Mouse (Mus musculus) retina, embryonic 14.5 days (tissue): Measurements from ENCODE around the gene Mt4.
"Not testable (repeated sequence)": the region's sequence is repeated elsewhere in the genome, so short reads cannot be mapped to it uniquely, and the experiment has no call there.

Experiments used
- DNase-seq: peaks from one replicate; pipeline ENCODE4 v3.0.0-alpha.2; 2015; ENCODE audit warnings: low spot score

Mt4 gene

DNA sequence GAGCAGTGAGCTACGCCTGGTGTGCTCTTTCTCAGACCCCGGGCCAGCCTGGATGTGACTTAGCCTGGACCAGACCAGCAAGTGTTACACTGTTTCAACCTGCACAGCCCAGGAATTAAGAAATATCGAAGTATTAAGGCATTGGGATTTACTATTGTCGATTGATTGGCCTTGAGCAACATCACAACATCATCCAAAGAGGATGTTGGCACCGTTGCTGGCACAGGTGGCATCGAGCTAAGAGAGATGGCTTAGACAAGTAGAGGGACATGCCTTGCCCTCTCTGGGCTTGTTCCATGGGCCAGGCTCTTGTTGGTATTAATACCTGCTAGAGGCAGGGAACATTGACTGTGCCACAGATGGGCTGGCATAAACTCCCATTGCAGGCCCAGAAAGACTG, 1.4 kb upstream of the Mt4 start:
- DNase-seq, result no peak

DNA sequence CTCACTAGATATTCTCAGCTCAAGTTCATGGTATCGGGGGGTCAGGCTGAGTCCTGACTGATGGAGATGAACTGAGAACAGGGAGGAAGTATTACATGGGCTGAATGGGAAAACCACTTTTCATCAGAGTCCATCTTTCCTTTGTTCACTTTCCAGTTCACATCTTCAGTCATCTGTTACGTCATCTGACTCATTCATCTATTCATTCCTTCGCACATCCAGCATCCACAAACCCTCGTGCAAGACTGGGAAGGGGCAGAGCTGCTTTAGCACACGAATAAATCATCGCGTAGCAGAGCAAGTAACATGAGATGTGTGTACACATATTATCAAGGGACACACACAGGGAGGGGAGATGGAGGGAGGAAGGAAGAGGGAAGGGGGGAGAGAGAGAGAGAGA, 805 bp upstream of the Mt4 start:
- DNase-seq, result no peak

DNA sequence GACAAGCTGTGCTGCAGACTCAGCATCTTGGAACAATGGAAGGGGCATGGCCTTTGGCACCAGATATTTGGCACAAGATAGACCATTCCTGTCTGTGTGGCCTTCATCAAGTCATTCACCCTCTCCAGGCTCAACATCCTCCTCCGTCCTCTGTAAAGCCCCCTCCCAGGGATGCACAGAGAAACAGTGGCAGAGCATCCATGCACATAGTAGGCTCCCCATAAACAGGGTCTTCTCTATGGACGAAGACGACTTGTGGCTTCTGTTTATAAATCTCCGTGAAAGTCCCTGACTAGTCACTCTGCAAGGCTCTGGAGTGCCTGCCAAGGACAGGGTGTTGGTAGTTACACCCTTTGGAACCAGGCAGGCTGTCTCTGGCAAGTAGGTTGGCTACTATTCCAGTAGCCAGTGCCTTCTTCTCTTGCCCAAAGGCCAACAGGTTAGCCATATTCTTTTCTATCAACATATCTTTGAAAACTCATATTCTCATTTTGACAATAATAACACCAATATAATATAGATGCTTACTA, 3.3 kb downstream of the Mt4 start:
- no peak for DNase-seq

DNA sequence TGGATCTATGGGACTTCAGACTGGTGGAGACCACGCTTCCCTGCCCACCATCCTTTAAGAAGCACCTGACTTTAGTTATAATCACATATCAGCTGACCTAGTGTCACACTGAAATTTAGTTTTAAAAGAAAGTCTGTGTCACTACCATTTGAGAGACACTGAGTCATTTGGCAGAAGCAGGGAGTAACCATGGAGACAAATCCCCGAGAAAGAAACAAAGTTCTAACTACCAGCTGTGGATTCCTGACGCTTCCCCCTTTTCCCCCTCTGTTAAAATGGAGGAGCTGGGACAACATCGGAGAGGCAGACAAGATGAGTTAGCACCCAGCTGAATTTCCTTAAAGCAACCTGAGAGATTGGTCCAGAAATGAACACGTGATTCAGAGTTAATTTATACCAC, 11.2 kb downstream of the Mt4 start:
- DNase-seq, result no peak

- no peak for DNase-seq
Observed at GRCm38 (mm10) chr8:94150925-94151324, 13.9 kb downstream of the Mt4 start.

DNA sequence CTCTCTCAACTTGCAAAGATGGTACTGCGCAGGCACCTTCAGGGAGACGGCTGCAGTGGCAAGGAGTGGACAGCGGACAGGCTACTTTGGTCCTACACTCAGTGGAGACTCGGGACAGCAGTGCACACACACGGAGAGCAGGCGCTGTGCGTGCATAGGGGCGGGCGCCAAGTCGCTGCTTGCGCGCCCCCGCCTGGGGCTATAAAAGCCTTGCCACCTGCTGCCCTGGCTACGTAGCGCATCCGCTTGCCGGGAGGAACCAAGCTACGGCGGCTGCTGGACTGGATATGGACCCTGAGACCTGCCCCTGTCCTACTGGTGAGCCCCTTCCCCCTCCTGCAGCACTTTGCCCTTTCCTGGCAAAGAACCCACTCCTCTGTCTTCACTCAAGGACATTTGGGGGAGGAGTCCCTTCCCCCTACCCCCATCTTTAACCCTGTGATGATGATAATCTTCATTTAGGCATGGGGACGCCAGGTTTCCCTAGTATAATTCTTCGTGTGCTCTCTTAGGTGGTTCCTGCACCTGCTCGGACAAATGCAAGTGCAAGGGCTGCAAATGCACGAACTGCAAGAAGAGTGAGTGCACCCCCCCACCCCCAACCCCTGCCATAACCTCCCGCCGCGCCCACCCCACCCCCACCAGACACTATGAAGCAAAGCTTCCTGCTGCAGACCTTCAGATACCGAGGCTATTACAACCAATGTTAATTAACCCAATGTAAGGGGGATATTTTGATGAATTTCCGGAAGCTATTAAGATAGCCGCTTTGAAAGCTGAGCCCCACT, 15.7 kb downstream of the Mt4 start, which contains the start of gene Mt3:
Gene Mt3, plus strand, starts transcription at position 95 of the 788 bp plus-strand sequence.
- peak; percentile 77 for DNase-seq

- no peak for DNase-seq
Observed at GRCm38 (mm10) chr8:94153451-94153850, 16.5 kb downstream of the Mt4 start.

- DNase-seq, result no peak
Observed at GRCm38 (mm10) chr8:94154537-94154936, 17.5 kb downstream of the Mt4 start.

- no peak for DNase-seq
Observed at GRCm38 (mm10) chr8:94156092-94156491, 19.1 kb downstream of the Mt4 start.

- DNase-seq, result not testable (repeated sequence)
Observed at GRCm38 (mm10) chr8:94165772-94166171, 28.8 kb downstream of the Mt4 start.

GRCm38 (mm10) chr8:94167244-94167643, 30.2 kb downstream of the Mt4 start:
- peak; percentile 96 for DNase-seq

DNA sequence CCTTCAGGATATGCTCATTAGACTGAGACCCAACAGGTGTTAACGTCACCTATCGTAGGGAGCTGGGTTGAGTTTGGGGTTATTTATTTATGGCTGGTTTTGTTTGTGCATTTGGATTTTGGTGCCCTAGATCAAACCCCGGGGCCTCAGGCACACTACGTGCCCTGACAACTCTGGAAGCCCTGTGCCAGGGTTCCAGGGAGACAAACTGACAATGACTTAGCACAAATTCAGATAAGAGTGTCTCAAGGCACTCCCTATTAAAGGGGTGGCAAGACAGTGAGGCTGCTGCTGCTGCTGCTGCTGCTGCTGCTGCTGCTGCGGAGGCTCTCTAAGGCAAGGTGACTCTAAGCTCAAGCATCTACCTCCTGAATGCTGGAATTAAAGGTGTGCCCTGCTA, 32.5 kb downstream of the Mt4 start:
- DNase-seq, result no peak

DNA sequence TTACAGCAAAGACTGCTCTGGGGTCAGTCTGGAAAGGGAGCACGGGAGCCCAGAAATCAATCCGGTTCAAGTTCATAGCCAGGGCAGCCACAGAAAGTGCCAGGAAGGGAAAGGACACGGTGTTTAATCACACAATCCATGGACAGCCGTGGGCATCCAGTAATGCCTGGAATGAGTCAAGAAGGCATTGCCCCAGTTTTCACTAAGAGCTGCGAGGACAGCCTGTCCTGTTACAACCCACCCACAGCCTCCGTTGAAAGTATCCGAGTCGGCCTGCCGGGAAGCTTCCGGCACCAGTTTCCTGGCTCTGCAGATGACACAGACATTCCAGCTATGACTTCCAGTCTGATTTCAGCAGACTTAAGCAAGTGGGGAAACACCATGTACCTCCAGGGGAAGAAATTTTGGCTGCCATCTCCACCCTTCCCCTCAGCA, 34.3 kb downstream of the Mt4 start:
- no peak for DNase-seq

DNA sequence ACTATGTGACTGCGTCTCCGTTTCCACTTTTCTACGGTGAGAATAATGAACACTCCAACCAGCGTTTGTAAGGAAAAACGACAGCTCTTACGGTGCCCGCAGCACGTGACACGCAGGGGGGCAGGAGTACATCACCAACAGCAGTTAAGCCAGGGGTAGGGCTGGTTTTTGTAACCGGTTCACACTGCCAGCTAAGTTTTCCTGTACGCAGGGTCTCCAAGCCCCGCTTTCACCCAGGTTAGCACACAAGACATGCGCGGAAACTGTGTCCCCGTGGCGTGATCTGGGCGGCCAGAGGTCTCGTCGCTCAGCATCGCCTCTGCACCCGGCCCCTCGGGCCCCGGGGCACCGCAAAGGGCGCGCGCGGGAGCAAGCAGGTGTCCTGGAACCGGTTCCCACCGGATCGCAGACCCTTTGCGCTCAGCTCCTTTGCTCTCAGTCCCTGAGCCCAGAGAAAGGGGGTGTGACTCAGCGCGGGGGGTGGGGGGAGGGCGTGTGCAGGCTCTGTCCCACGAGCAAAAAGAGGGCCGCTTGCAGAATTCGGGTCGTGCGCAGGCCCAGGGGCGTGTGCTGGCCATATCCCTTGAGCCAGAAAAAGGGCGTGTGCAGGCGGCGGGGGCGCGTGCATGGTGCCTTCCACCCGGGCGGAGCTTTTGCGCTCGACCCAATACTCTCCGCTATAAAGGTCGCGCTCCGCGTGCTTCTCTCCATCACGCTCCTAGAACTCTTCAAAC, 35.2 kb downstream of the Mt4 start, which contains the start of gene Mt2:
Gene Mt2, plus strand, starts transcription at position 590 of the 734 bp plus-strand sequence.
- peak; percentile 51 for DNase-seq

DNA sequence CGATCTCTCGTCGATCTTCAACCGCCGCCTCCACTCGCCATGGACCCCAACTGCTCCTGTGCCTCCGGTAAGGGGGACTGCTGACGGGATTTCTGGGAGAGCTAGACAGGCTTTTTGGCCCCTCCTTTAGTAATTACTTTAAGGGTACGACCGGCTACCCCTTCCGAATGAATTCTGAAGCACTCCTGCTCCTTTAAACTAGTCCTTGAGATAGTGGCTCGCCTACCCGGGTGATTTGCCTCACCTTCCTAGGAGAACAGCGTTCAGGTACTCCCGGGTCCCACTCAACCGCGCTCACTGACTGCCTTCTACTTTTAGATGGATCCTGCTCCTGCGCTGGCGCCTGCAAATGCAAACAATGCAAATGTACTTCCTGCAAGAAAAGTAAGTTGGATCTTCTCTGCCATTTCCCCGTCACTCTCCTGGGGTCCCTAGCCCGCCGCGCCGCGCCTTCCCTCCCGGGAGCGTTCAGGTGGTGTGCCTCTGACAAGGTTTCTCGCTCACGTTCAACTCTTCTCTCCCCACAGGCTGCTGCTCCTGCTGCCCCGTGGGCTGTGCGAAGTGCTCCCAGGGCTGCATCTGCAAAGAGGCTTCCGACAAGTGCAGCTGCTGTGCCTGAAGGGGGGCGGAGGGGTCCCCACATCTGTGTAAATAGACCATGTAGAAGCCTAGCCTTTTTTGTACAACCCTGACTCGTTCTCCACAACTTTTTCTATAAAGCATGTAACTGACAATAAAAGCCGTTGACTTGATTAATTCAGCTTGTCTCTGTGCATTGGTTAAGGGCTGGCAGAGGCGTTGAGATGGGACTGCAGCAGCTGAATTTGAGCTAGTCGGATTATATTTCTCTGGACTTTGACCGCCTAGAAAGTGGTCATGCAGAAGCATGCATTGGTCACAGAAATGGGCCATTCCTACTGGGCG, 36.1 kb downstream of the Mt4 start:
- peak; percentile 31 for DNase-seq

GRCm38 (mm10) chr8:94173848-94174403, 36.9 kb downstream of the Mt4 start:
- no peak for DNase-seq

DNA sequence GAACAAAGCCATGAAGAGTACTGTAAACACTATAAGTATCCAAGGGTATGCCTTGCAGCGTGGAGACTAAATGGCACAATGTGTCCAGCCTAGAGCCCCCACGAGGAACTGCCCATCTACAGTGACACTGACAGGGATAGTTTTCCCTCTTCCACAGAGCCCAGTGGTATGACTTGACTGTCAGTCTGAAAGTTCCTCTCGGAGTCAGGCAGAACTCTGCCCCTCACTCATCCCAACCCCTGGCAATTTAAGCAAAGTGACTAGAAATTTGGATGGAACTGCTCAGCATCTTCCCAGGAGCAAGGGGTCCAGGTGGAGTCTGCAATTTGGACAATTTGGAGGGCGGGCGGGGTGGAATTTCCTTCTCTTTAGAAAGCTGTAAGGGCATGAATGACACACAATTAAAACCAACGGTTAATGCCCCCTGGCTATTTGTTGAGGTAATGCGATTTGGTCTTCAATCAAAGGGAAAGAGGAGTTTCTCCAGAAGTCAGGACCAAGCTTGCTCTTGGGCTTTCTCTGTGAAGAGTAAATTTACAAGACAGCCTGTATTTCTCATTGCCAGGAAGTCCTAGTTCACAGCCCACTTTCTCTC, 37.7 kb downstream of the Mt4 start:
- no peak for DNase-seq

DNA sequence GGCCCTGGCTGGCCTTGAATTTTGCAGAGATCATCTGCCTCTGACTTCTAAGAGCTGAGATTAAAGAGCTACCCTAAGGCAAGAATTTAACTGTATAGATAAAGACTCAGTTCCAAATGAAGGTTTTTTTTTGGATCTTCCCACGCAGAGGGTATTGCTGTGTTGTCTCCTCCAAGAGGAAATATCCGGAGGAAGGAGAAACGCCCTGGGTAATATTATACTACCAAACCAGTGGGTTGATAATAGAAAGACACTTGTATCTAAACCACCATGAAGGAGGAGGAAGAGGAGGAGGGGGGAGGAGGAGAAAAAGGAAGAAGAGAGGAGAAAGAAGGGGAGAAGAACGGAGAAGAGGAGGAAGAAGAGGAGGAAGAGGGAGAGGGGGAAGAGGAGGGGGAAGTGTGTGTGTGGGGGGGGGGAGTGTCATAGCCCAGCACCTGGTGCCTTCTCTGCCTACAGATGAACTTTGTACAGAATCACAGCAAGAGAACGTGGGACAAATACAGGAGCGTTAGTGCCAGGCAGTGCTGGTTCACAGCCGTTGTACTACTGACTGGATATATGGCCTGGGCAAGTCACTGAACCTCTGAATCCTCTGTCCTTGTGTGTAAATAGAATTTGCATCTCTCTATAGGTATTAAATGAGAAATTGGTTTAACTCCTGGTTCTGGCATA, 40.9 kb downstream of the Mt4 start:
- no peak for DNase-seq

DNA sequence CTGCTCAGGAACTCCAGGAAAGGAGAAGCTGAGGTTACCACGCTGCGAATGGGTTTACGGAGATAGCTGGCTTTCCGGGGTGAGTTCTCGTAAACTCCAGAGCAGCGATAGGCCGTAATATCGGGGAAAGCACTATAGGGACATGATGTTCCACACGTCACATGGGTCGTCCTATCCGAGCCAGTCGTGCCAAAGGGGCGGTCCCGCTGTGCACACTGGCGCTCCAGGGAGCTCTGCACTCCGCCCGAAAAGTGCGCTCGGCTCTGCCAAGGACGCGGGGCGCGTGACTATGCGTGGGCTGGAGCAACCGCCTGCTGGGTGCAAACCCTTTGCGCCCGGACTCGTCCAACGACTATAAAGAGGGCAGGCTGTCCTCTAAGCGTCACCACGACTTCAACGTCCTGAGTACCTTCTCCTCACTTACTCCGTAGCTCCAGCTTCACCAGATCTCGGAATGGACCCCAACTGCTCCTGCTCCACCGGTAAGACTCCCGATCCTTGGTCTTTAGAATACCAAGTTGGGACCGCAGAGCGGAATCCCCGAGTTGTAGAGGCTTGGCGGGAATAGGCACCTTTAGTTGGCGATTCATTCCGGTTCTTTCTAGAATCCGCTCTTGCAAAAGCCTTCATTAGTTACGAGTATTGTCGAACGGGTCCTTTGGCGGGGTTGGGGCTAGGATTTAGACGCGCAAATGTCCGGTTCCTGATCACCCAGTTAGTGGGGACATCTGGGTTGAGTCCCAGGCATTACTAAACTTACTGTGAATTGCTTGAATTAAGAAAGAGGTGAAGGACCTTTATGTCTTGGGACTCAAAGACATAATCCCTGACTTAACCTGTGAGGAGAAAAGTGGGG, 42.1 kb downstream of the Mt4 start, which contains the start of gene Mt1:
Gene Mt1, plus strand, starts transcription at position 226 of the 856 bp plus-strand sequence.
- DNase-seq, result peak; percentile 71
